Mouse (Mus musculus): ENCODE results near the gene Mt1.

DNA sequence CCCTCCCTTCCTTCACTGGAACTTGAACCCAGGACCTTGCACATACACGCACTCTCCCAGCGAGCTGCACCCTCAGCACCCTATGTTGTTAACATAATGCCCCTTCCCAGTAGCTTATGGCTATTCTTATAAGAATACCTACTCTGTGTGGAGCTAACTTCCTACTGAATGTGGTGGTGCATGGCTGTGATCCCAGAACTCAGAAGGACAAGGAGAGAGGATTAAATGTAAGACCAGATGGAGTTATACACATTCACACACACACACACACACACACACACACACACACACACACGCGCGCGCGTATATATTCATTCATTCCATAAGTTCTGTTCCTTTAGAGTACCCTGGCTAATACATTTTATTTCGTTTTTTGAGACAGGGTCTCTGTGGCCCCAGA is 27.4 kb downstream of the Mt1 start:
- TF ChIP-seq CTCF (IDR thresholded peaks at IDR 0.05; ENCODE audit: low read depth) (no peak), EP300 (IDR thresholded peaks at IDR 0.05; ENCODE audit: low read depth) (no peak)

Data from liver, postnatal 0 days (tissue).